Mouse (Mus musculus): Measurements from ENCODE around the gene Dync1i1.

Dync1i1 gene

GRCm38 (mm10) chr6:5858901-5859598 lies 133.6 kb downstream of the Dync1i1 start:
- peak; percentile 2 for DNase-seq

- DNase-seq, result no peak
These were observed 134.2 kb downstream of the Dync1i1 start for GRCm38 (mm10) chr6:5859630-5860029.

GRCm38 (mm10) chr6:5866091-5866490 lies 140.7 kb downstream of the Dync1i1 start:
- no peak for DNase-seq

- DNase-seq, result no peak
These were observed 141.8 kb downstream of the Dync1i1 start for GRCm38 (mm10) chr6:5867221-5867620.

- no peak for DNase-seq
These were observed 145.6 kb downstream of the Dync1i1 start for GRCm38 (mm10) chr6:5871060-5871459.

DNA sequence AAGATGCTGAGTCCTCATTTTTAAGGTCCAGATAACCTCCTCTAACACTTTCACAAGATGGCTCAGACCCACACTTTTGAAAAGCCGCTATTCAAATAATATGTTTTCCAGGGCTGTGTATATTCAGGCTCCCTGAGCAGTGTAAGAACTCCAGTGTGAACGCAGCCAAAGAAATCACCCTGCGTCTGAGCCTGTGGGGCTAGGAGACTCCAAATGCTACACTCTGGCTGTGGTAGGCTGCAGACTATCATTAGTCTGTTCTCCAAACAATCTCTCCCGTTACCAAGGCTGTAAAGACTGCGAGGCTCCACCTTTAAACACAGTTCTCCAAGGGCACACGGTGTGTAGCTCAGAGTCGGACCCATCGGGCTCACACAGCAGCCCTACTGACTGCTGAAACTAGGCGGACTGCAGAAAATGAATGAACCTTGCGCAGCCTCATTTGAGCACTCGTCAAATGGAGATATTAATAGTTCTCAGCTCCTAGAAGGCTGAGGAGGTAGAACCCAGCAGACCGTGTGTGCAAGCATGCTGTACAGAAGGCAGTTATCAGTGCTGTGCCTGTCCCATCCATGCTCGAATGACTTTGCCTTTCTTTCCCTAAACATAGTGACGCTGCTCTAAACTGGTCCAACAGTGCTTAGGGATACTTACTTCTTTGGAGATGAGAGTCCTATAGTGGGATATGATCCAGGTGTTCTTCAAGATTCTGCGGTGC lies 146.3 kb downstream of the Dync1i1 start:
- no peak for DNase-seq

GRCm38 (mm10) chr6:5889341-5889740 lies 163.9 kb downstream of the Dync1i1 start:
- DNase-seq, result no peak

- no peak for DNase-seq
These were observed 185.9 kb downstream of the Dync1i1 start for GRCm38 (mm10) chr6:5911295-5911694.

DNA sequence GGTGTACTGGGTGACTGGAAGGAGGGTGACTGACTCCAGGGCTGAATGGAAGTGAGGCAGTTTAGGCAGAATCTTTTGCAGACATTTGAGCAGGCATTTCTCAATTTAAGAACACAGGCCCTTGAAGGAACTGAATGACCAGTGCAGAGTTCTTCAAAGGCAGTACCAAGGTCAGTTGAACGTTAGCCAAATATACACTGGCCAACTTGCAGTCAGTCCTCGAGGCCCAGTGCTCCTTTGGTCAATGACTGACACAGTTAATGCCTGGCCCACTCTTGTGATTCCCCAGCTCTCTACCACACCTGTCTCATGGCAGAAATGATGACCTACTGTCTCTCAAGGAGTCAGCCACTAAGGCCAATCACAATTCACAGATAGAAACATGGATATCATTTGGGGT lies 189.6 kb downstream of the Dync1i1 start:
- DNase-seq, result no peak

GRCm38 (mm10) chr6:5920670-5921069 lies 195.2 kb downstream of the Dync1i1 start:
- no peak for DNase-seq

DNA sequence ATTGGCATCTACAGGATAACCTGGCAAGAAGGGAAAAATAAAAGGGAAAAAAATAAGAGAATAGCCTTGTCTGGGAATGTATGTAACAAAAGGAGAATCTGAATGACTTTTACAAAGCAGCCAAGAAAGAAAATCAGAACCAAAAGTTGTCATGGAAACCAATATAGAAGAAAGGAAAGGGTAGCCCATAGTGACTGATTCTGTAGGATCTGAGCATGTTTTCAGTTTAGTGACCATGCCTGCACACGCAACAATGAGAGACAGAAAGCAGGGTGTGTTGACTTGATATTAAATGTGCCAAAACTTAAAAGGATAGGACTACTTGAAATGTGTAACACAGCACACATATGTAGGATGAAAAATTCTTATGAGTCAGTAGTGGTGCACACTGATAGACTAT lies 197.2 kb downstream of the Dync1i1 start:
- DNase-seq, result no peak

- no peak for DNase-seq
These were observed 197.7 kb downstream of the Dync1i1 start for GRCm38 (mm10) chr6:5923148-5923547.

DNA sequence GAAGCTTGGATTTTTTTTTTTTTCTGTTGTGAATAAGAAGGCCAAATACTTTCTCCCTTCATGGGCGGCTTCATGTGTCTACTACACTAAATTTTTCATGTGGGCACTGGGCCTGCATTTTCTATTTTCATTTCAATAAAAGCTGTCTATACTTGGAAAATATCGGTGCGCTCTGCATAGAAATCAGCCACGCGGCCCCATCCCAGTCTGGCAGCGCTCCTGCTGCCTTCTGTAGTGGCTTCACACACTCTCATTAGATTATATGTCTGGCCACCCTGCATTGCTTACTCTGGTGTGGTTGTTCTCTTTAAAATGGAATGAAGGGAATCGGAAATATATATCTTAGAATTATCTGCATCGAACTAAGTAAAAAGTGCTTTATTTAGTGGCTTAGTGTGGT lies 204.7 kb downstream of the Dync1i1 start:
- no peak for DNase-seq

- DNase-seq, result no peak
These were observed 210.3 kb downstream of the Dync1i1 start for GRCm38 (mm10) chr6:5935587-5936353.

DNA sequence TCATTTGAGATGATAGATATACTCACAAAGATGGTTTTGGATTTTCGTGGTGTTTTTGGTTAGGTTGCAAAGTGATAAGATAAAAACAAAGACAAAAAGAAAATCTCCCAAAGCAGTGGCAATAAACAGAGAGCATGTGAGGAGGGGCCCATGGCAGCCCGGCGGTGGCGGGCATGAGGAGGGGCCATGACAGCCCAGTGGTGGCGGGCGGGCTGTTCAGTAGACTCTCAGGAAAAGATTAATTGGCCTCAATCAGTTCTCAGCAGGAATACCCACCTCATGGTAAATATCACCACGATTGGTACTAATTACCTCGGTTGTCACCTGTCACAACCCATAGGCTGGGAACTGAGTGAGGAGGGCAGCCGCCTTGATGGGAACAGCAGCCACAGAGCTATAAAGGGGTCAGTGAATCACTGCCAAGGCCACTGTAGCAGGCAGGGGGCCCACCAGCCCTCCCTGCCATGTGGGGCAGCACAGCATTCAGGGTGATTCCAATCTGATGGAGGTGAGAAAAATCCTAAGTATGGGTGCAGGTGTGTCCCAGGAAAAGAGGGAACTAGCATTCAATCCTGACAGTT lies 224.5 kb downstream of the Dync1i1 start:
- peak; percentile 41 for DNase-seq

GRCm38 (mm10) chr6:5956316-5956913 lies 231.0 kb downstream of the Dync1i1 start:
- DNase-seq, result no peak

GRCm38 (mm10) chr6:5960728-5961127 lies 235.3 kb downstream of the Dync1i1 start:
- DNase-seq, result no peak

- DNase-seq, result no peak
These were observed 236.5 kb downstream of the Dync1i1 start for GRCm38 (mm10) chr6:5961960-5962359.

DNA sequence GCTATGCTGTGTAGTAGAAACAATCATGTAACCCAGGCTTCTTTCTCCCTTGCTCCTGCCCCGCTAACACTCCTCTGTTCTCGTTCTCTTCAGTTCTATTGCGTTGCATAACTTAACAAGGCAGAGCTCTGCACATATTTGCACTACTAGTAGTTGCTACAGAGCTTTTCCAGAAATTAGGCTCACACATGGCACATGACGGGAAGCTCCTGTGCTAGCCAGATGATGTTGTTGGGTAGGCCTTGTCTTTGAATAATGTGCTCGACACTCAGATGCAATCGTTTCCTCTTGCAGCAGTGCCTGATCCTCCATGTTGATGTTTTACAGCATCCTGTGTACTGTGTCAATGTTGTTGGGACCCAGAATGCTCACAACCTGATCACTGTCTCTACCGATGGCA lies 240.9 kb downstream of the Dync1i1 start:
- no peak for DNase-seq

- DNase-seq, result no peak
These were observed 241.5 kb downstream of the Dync1i1 start for GRCm38 (mm10) chr6:5966806-5967445.

GRCm38 (mm10) chr6:5967545-5967944 lies 242.1 kb downstream of the Dync1i1 start:
- DNase-seq, result no peak

DNA sequence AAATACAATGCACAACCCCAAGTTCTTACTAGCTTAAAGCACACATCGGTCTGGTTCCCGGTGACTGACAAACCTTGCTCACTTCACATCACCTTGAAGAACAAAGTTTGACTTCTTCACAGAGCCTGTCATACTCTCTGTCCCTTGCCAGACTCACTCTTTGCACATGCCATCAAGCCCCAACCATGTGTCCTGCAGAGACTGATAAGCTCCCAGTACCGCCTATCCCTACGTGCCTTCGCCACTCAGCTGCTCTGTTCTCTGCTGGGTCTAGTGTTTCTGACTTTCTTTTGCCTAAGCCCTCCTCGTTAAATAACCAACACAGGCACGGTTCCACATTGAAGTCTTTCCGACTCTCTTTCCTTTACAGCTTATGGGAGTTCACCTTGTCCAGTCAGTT lies 244.2 kb downstream of the Dync1i1 start:
- no peak for DNase-seq
